Mouse (Mus musculus): ENCODE data around the gene Adgrg3. TPM values are rescaled to one million over a fixed set of nuclear protein-coding genes. Genes with fewer than 3 reads are reported as not detected.

Gene Adgrg3
- total RNA-seq, 1 experiment, result 0.36 TPM

- peaks cover 0 to 2% of the 10 kb centered on the region in 2 experiments; a peak in 1 of 4 replicates for H3K4me1 ChIP-seq (ENCODE audit: control insufficient read depth in 2 of 2, insufficient read depth in 2 of 2, low read length in 2 of 2, poor library complexity in 1 of 2)
- no peak overlapping the region for H3K9ac ChIP-seq (ENCODE audit: insufficient read depth, low read depth, low read length, poor library complexity, severe bottlenecking)
Measured at GRCm38 (mm10) chr8:95016684-95017083, 808 bp upstream of the Adgrg3 start.

DNA sequence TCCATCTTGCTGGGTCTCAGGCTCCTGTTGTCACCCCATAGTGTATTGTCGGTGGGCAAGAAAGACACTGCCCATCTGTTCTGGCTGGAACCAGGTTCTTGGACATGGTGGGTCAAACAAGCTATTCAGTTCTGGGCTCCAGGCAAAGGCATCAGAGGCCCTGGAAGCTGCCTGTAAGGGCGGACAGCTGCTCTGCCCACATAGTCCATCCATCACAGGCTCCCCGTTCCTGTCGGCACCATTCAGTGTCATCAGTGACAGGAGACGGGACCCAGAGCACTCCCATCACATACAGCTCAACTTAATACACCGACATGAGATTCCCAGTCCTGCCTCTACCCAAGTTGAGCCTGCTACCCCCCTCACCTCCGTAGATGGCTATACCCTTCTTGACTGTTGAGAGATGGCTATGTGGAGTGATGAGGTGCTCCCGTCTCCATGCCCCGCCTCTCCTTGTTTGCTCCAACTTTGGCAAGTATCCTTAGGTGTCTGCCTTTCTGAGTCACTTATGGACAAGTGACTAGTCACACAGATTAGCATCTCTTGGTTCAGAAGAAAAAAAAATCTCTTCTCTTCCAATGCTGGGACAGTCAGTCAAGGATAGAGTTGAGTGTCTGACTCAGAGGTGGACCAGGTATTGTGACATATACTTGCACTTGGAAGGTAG is 610 bp downstream of the Adgrg3 start:
- Histone ChIP-seq H3K27ac (ENCODE audit: insufficient read depth, low read depth, low read length, poor library complexity, severe bottlenecking) (no peak overlapping the region), H3K9ac (ENCODE audit: insufficient read depth, low read depth, low read length, poor library complexity, severe bottlenecking) (no peak overlapping the region), H3K9me3 (ENCODE audit: control insufficient read depth, insufficient read depth, low read depth, low read length) (no peaks in the 10 kb centered on the region), H3K4me3 (ENCODE audit: insufficient read depth in 1 of 2, low read depth in 1 of 2, low read length in 2 of 2, poor library complexity in 1 of 2, severe bottlenecking in 1 of 2) (no peak overlapping the region), H3K4me1 (ENCODE audit: control insufficient read depth in 2 of 2, insufficient read depth in 2 of 2, low read length in 2 of 2, poor library complexity in 1 of 2) (peaks cover 0 to 10% of the 10 kb centered on the region in 2 experiments; a peak in 1 of 4 replicates), H3K36me3 (ENCODE audit: control insufficient read depth, insufficient read depth, low read length, poor library complexity, severe bottlenecking) (no peaks in the 10 kb centered on the region)
- in situ Hi-C loops (cut with MboI; ENCODE audit: low sequenced_read_pairs in 2 of 2, unreplicated experiment in 2 of 2), result no loop called here
- TF ChIP-seq ZNF384 (IDR thresholded peaks at IDR 0.05; ENCODE audit: low read depth, low read length), result no peak
- no peak for TF ChIP-seq HCFC1 (IDR thresholded peaks at IDR 0.05; ENCODE audit: borderline replicate concordance, insufficient read depth, low read length)
- TF ChIP-seq MAFK (IDR thresholded peaks at IDR 0.05; ENCODE audit: insufficient read depth, low read depth, low read length), result no peak
- no peak for TF ChIP-seq CHD2 (IDR thresholded peaks at IDR 0.05; ENCODE audit: low read depth, low read length)
- TF ChIP-seq ZC3H11A (IDR thresholded peaks at IDR 0.05; ENCODE audit: borderline replicate concordance, low read depth, low read length), result no peak
- no peak for DNase-seq (ENCODE audit: low read depth, low spot score)

More at GRCm38 (mm10) chr8:95016684-95017083, 808 bp upstream of the Adgrg3 start:
- no peaks in the 10 kb centered on the region for H3K9me3 ChIP-seq (ENCODE audit: control insufficient read depth, insufficient read depth, low read depth, low read length)
- no peak overlapping the region for H3K4me3 ChIP-seq (ENCODE audit: insufficient read depth in 1 of 2, low read depth in 1 of 2, low read length in 2 of 2, poor library complexity in 1 of 2, severe bottlenecking in 1 of 2)
- no peak for TF ChIP-seq ZNF384 (IDR thresholded peaks at IDR 0.05; ENCODE audit: low read depth, low read length)
- no peak for TF ChIP-seq MAFK (IDR thresholded peaks at IDR 0.05; ENCODE audit: insufficient read depth, low read depth, low read length)
- no peak for TF ChIP-seq CHD2 (IDR thresholded peaks at IDR 0.05; ENCODE audit: low read depth, low read length)
- TF ChIP-seq ZC3H11A (IDR thresholded peaks at IDR 0.05; ENCODE audit: borderline replicate concordance, low read depth, low read length), result no peak
- TF ChIP-seq HCFC1 (IDR thresholded peaks at IDR 0.05; ENCODE audit: borderline replicate concordance, insufficient read depth, low read length), result no peak
- no peak for DNase-seq (ENCODE audit: low read depth, low spot score)
- in situ Hi-C loops (cut with MboI; ENCODE audit: low sequenced_read_pairs in 2 of 2, unreplicated experiment in 2 of 2), result no loop called here
- no peaks in the 10 kb centered on the region for H3K36me3 ChIP-seq (ENCODE audit: control insufficient read depth, insufficient read depth, low read length, poor library complexity, severe bottlenecking)
- no peak overlapping the region for H3K27ac ChIP-seq (ENCODE audit: insufficient read depth, low read depth, low read length, poor library complexity, severe bottlenecking)

DNA sequence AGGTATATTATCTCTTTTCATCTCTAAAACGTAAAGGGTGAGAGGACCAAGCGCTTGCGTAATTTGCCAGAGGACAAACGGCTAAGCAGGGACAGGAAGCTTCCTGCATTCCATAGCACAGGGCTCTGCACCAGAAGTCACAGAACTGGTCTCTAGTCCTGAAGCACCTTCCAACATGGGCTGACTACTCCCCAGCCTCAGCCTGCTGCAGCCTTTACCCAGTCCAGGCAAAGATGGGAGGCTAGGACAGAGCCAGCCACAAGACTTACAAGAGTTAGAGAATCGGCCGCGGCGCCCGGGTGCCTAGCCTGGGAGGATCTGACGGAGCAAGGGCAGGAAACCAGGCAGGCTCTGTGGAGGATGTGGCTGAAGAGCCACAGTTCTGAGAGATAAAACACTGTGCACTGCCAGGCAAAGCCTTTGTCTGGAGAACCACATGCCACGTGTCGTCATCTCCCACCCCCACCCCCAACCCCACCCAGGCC is 2.8 kb downstream of the Adgrg3 start:
- no peak overlapping the region for H3K27ac ChIP-seq (ENCODE audit: insufficient read depth, low read depth, low read length, poor library complexity, severe bottlenecking)
- in situ Hi-C loops (cut with MboI; ENCODE audit: low sequenced_read_pairs in 2 of 2, unreplicated experiment in 2 of 2), result no loop called here
- no peak overlapping the region for H3K4me3 ChIP-seq (ENCODE audit: insufficient read depth in 1 of 2, low read depth in 1 of 2, low read length in 2 of 2, poor library complexity in 1 of 2, severe bottlenecking in 1 of 2)

DNA sequence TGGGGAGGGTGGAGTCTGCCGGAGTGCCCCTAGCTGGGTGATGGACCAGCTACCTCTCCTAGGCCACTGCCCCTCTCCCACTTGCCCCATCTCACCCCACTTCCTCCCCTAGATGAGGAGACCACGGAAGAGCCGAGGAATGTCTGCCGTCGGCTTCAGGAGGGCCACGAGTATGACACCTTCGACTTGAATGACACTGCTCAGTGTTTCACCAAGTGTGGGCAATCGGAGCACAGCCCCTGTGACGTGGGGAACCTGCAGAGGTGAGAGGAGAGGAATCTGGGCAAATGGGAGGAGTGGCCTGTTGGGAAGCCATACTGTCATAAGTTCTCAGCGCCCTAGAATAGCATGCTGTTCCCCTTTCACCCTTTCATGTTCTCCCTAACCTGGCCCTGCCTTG is 3.3 kb downstream of the Adgrg3 start:
- no peak overlapping the region for H3K4me3 ChIP-seq (ENCODE audit: insufficient read depth in 1 of 2, low read depth in 1 of 2, low read length in 2 of 2, poor library complexity in 1 of 2, severe bottlenecking in 1 of 2)
- H3K9ac ChIP-seq (ENCODE audit: insufficient read depth, low read depth, low read length, poor library complexity, severe bottlenecking), result no peak overlapping the region
- no peak for DNase-seq (ENCODE audit: low read depth, low spot score)
- in situ Hi-C loops (cut with MboI; ENCODE audit: low sequenced_read_pairs in 2 of 2, unreplicated experiment in 2 of 2), result no loop called here
- no peaks in the 10 kb centered on the region for H3K9me3 ChIP-seq (ENCODE audit: control insufficient read depth, insufficient read depth, low read depth, low read length)
- no peak for TF ChIP-seq CHD2 (IDR thresholded peaks at IDR 0.05; ENCODE audit: low read depth, low read length)
- TF ChIP-seq ZNF384 (IDR thresholded peaks at IDR 0.05; ENCODE audit: low read depth, low read length), result no peak
- TF ChIP-seq MAFK (IDR thresholded peaks at IDR 0.05; ENCODE audit: insufficient read depth, low read depth, low read length), result no peak
- TF ChIP-seq HCFC1 (IDR thresholded peaks at IDR 0.05; ENCODE audit: borderline replicate concordance, insufficient read depth, low read length), result no peak
- no peak for TF ChIP-seq ZC3H11A (IDR thresholded peaks at IDR 0.05; ENCODE audit: borderline replicate concordance, low read depth, low read length)
- H3K36me3 ChIP-seq (ENCODE audit: control insufficient read depth, insufficient read depth, low read length, poor library complexity, severe bottlenecking), result no peaks in the 10 kb centered on the region
- H3K27ac ChIP-seq (ENCODE audit: insufficient read depth, low read depth, low read length, poor library complexity, severe bottlenecking), result no peak overlapping the region
- peaks cover 0 to 10% of the 10 kb centered on the region in 2 experiments; a peak in 1 of 4 replicates for H3K4me1 ChIP-seq (ENCODE audit: control insufficient read depth in 2 of 2, insufficient read depth in 2 of 2, low read length in 2 of 2, poor library complexity in 1 of 2)

More for the DNA sequence above, 2.8 kb downstream of the Adgrg3 start:
- Histone ChIP-seq H3K4me1 (ENCODE audit: control insufficient read depth in 2 of 2, insufficient read depth in 2 of 2, low read length in 2 of 2, poor library complexity in 1 of 2) (peaks cover 0 to 10% of the 10 kb centered on the region in 2 experiments; a peak in 1 of 4 replicates), H3K9ac (ENCODE audit: insufficient read depth, low read depth, low read length, poor library complexity, severe bottlenecking) (no peak overlapping the region), H3K9me3 (ENCODE audit: control insufficient read depth, insufficient read depth, low read depth, low read length) (no peaks in the 10 kb centered on the region), H3K36me3 (ENCODE audit: control insufficient read depth, insufficient read depth, low read length, poor library complexity, severe bottlenecking) (no peaks in the 10 kb centered on the region)
- DNase-seq (ENCODE audit: low read depth, low spot score), result no peak
- TF ChIP-seq ZNF384 (IDR thresholded peaks at IDR 0.05; ENCODE audit: low read depth, low read length) (no peak), CHD2 (IDR thresholded peaks at IDR 0.05; ENCODE audit: low read depth, low read length) (no peak), HCFC1 (IDR thresholded peaks at IDR 0.05; ENCODE audit: borderline replicate concordance, insufficient read depth, low read length) (no peak), ZC3H11A (IDR thresholded peaks at IDR 0.05; ENCODE audit: borderline replicate concordance, low read depth, low read length) (no peak), MAFK (IDR thresholded peaks at IDR 0.05; ENCODE audit: insufficient read depth, low read depth, low read length) (no peak)
